Mouse (Mus musculus): ENCODE results near the gene Csgalnact2. TPM values are rescaled to one million over a fixed set of nuclear protein-coding genes. Genes with fewer than 3 reads are reported as not detected.

Gene Csgalnact2
- polyA plus RNA-seq, 1 experiment from 2014 or later = 11.2 TPM

- no peaks in the 10 kb centered on the region for H3K9me3 ChIP-seq (ENCODE audit: control insufficient read depth, low read length)
- H3K27me3 ChIP-seq (replicated peaks; ENCODE audit: control insufficient read depth, insufficient read depth, low read length) = no peaks in the 10 kb centered on the region
- no peak overlapping the region for H3K27ac ChIP-seq (ENCODE audit: low read length)
- no peak overlapping the region for H3K9ac ChIP-seq (replicated peaks; ENCODE audit: low read depth, low read length)
- H3K4me1 ChIP-seq (replicated peaks; ENCODE audit: control insufficient read depth, insufficient read depth, low read length) = no peaks in the 10 kb centered on the region
- no peak overlapping the region for H3K4me3 ChIP-seq (replicated peaks; ENCODE audit: low read length)
- no peaks in the 10 kb centered on the region for H3K36me3 ChIP-seq (ENCODE audit: control insufficient read depth, insufficient read depth)
- 93% methylated on average over 18 of the region's 18 CpGs for WGBS
- no peak for ATAC-seq
- no peak overlapping the region for H3K4me2 ChIP-seq (ENCODE audit: low read length)
Measured at GRCm38 (mm10) chr6:118173251-118173974, 34.5 kb upstream of the Csgalnact2 start.

DNA sequence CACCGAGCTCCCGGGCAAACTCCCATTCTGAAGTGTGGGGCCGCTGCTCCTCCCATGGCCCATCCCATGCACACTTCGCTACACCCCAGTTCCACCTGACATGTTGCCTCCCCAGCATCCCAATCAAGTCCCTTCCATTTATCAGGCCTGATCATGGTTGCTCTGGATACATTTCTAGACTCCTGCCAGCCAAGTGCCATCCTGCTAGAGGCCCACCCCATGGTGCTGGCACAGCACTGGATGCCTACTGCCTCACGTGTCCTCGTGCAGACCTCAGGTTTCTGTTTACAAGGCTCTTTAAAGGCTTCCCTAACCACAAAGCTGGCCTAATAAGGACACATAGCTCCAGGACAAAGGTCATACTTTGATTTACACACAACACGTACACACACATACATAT, 32.4 kb upstream of the Csgalnact2 start:
- H3K27me3 ChIP-seq (replicated peaks; ENCODE audit: control insufficient read depth, insufficient read depth, low read length) = no peaks in the 10 kb centered on the region
- no peak for ATAC-seq
- H3K36me3 ChIP-seq (ENCODE audit: control insufficient read depth, insufficient read depth) = no peaks in the 10 kb centered on the region
- no peak overlapping the region for H3K4me3 ChIP-seq (replicated peaks; ENCODE audit: low read length)
- H3K4me2 ChIP-seq (ENCODE audit: low read length) = no peak overlapping the region
- H3K4me1 ChIP-seq (replicated peaks; ENCODE audit: control insufficient read depth, insufficient read depth, low read length) = no peaks in the 10 kb centered on the region
- H3K9me3 ChIP-seq (ENCODE audit: control insufficient read depth, low read length) = no peaks in the 10 kb centered on the region
- 97% methylated on average over 7 of the region's 7 CpGs for WGBS
- no peak overlapping the region for H3K9ac ChIP-seq (replicated peaks; ENCODE audit: low read depth, low read length)
- no peak overlapping the region for H3K27ac ChIP-seq (ENCODE audit: low read length)

DNA sequence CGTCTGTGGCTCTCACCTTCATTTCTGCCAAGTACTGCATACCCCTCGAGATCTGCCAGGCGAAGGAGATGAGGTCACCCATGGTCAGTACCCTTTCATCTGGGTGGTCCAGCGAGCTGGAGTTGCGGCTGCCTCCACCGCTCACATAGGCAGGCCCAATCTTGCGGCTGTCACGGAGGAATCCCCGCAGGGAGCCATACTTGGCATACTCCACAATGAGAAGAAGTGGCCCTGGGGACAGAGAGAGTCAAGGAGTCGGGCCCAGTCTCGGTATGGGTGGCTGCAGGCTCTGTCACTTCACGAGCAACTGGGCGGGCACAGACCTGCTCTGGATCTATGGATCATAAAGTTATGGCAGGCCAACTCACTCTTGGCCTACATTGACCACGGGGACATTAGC, 29.2 kb upstream of the Csgalnact2 start:
- H3K4me1 ChIP-seq (replicated peaks; ENCODE audit: control insufficient read depth, insufficient read depth, low read length) = no peaks in the 10 kb centered on the region
- H3K27me3 ChIP-seq (replicated peaks; ENCODE audit: control insufficient read depth, insufficient read depth, low read length) = no peaks in the 10 kb centered on the region
- H3K9me3 ChIP-seq (ENCODE audit: control insufficient read depth, low read length) = no peaks in the 10 kb centered on the region
- no peak for ATAC-seq
- 82% methylated on average over 14 of the region's 14 CpGs for WGBS
- H3K27ac ChIP-seq (ENCODE audit: low read length) = no peak overlapping the region
- no peak overlapping the region for H3K4me3 ChIP-seq (replicated peaks; ENCODE audit: low read length)
- H3K36me3 ChIP-seq (ENCODE audit: control insufficient read depth, insufficient read depth) = no peaks in the 10 kb centered on the region
- no peak overlapping the region for H3K4me2 ChIP-seq (ENCODE audit: low read length)
- H3K9ac ChIP-seq (replicated peaks; ENCODE audit: low read depth, low read length) = no peak overlapping the region

GRCm38 (mm10) chr6:118167013-118167412, 28.1 kb upstream of the Csgalnact2 start:
- H3K4me2 ChIP-seq (ENCODE audit: low read length) = no peak overlapping the region
- no peaks in the 10 kb centered on the region for H3K27me3 ChIP-seq (replicated peaks; ENCODE audit: control insufficient read depth, insufficient read depth, low read length)
- no peaks in the 10 kb centered on the region for H3K36me3 ChIP-seq (ENCODE audit: control insufficient read depth, insufficient read depth)
- WGBS = 94% methylated on average over 9 of the region's 9 CpGs
- ATAC-seq = no peak
- H3K9me3 ChIP-seq (ENCODE audit: control insufficient read depth, low read length) = no peaks in the 10 kb centered on the region
- no peak overlapping the region for H3K9ac ChIP-seq (replicated peaks; ENCODE audit: low read depth, low read length)
- H3K4me1 ChIP-seq (replicated peaks; ENCODE audit: control insufficient read depth, insufficient read depth, low read length) = no peaks in the 10 kb centered on the region
- no peak overlapping the region for H3K4me3 ChIP-seq (replicated peaks; ENCODE audit: low read length)
- no peak overlapping the region for H3K27ac ChIP-seq (ENCODE audit: low read length)

DNA sequence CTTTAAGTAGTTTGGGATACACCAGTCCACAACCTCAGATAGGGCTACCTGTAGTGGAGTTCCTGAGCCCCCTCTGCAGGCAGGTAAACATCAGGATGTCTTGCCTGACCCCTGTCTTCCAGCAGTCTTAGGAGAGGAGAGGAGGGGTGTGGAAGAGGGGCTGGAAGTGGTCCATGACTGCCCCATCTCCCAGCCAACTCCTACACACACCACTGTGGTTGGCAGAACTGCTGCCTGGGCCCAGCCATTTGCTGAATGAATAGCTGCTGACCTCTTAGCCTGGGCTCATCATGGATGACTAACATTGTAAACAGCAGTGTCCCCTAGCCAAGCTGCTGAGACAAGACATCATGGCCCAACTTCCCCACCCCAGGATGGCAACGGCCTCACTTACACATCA, 26.6 kb upstream of the Csgalnact2 start:
- H3K4me3 ChIP-seq (replicated peaks; ENCODE audit: low read length) = no peak overlapping the region
- no peak overlapping the region for H3K27ac ChIP-seq (ENCODE audit: low read length)
- H3K9ac ChIP-seq (replicated peaks; ENCODE audit: low read depth, low read length) = no peak overlapping the region
- no peaks in the 10 kb centered on the region for H3K9me3 ChIP-seq (ENCODE audit: control insufficient read depth, low read length)
- no peaks in the 10 kb centered on the region for H3K4me1 ChIP-seq (replicated peaks; ENCODE audit: control insufficient read depth, insufficient read depth, low read length)
- no peaks in the 10 kb centered on the region for H3K27me3 ChIP-seq (replicated peaks; ENCODE audit: control insufficient read depth, insufficient read depth, low read length)
- 94% methylated on average over 1 of the region's 1 CpGs for WGBS
- no peak overlapping the region for H3K4me2 ChIP-seq (ENCODE audit: low read length)
- no peak for ATAC-seq
- H3K36me3 ChIP-seq (ENCODE audit: control insufficient read depth, insufficient read depth) = no peaks in the 10 kb centered on the region

DNA sequence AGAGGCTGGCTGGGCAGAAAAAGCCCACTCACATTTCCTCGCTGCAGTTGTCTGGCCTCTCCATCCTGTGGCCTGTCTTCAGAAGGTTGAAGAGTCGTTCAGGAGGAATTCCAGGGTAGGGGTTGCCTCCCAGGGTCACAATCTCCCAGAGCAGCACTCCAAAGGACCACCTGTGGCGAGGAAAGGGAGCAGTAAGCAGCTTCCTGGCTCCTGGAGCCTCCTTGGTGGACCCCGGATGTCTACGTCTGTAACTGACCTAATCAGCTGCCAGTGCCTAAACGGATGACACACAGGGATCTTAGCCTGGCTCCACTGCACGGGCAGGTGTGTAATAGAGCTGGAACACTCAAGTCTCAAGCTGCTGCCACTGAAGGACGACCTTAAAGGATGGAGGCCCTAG, 25.8 kb upstream of the Csgalnact2 start:
- no peak overlapping the region for H3K4me3 ChIP-seq (replicated peaks; ENCODE audit: low read length)
- 78% methylated on average over 8 of the region's 8 CpGs for WGBS
- ATAC-seq = no peak
- H3K27me3 ChIP-seq (replicated peaks; ENCODE audit: control insufficient read depth, insufficient read depth, low read length) = no peaks in the 10 kb centered on the region
- H3K9ac ChIP-seq (replicated peaks; ENCODE audit: low read depth, low read length) = no peak overlapping the region
- H3K27ac ChIP-seq (ENCODE audit: low read length) = no peak overlapping the region
- no peak overlapping the region for H3K4me2 ChIP-seq (ENCODE audit: low read length)
- no peaks in the 10 kb centered on the region for H3K9me3 ChIP-seq (ENCODE audit: control insufficient read depth, low read length)
- no peaks in the 10 kb centered on the region for H3K36me3 ChIP-seq (ENCODE audit: control insufficient read depth, insufficient read depth)
- H3K4me1 ChIP-seq (replicated peaks; ENCODE audit: control insufficient read depth, insufficient read depth, low read length) = no peaks in the 10 kb centered on the region

DNA sequence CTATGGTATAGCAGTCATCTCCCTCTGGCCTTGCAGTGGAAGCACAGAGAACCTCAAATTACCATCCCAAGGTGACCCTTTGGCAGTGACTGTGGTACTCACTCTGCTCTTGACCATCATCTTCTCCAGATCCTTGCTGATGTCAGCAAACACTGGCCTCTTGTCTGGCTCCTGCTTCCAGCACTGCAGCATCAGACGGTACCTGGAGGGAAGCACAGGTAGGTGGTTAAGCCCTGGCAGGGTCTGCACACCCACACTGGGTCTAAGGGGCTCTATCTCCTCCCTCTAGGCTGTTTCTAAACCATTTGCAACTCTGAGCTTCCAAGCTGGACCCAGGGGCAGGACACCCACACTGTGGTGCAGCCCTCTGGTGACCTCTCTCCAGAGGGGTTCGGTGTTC, 24.1 kb upstream of the Csgalnact2 start:
- H3K4me1 ChIP-seq (replicated peaks; ENCODE audit: control insufficient read depth, insufficient read depth, low read length) = no peaks in the 10 kb centered on the region
- no peak for ATAC-seq
- no peak overlapping the region for H3K27ac ChIP-seq (ENCODE audit: low read length)
- no peak overlapping the region for H3K4me3 ChIP-seq (replicated peaks; ENCODE audit: low read length)
- no peaks in the 10 kb centered on the region for H3K27me3 ChIP-seq (replicated peaks; ENCODE audit: control insufficient read depth, insufficient read depth, low read length)
- WGBS = 96% methylated on average over 2 of the region's 2 CpGs
- H3K9ac ChIP-seq (replicated peaks; ENCODE audit: low read depth, low read length) = no peak overlapping the region
- no peaks in the 10 kb centered on the region for H3K9me3 ChIP-seq (ENCODE audit: control insufficient read depth, low read length)
- no peak overlapping the region for H3K4me2 ChIP-seq (ENCODE audit: low read length)
- no peaks in the 10 kb centered on the region for H3K36me3 ChIP-seq (ENCODE audit: control insufficient read depth, insufficient read depth)

GRCm38 (mm10) chr6:118162457-118163082, 23.6 kb upstream of the Csgalnact2 start:
- no peaks in the 10 kb centered on the region for H3K9me3 ChIP-seq (ENCODE audit: control insufficient read depth, low read length)
- H3K36me3 ChIP-seq (ENCODE audit: control insufficient read depth, insufficient read depth) = no peaks in the 10 kb centered on the region
- no peaks in the 10 kb centered on the region for H3K27me3 ChIP-seq (replicated peaks; ENCODE audit: control insufficient read depth, insufficient read depth, low read length)
- H3K4me1 ChIP-seq (replicated peaks; ENCODE audit: control insufficient read depth, insufficient read depth, low read length) = no peaks in the 10 kb centered on the region
- WGBS = 89% methylated on average over 12 of the region's 12 CpGs
- H3K4me2 ChIP-seq (ENCODE audit: low read length) = no peak overlapping the region
- ATAC-seq = no peak
- H3K27ac ChIP-seq (ENCODE audit: low read length) = no peak overlapping the region
- H3K4me3 ChIP-seq (replicated peaks; ENCODE audit: low read length) = no peak overlapping the region
- no peak overlapping the region for H3K9ac ChIP-seq (replicated peaks; ENCODE audit: low read depth, low read length)

DNA sequence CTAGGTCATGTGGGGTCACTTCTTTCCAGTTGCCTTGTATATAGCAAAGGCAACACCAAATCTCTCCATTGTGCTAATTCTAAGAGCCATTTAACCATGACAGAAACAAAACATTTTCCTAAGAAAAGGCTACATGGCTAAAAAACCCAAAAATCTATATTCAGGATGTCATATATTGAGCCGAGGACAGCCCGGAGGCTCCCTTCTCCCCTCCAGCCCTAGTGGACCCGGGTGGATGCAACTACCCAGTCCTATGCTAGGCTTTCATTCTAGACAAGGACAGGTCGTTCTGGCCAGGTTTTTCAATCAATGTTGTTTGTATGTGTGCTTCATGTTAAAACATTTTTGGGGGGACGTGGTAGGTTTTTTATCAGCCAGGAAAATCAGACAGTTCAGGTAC, 14.2 kb upstream of the Csgalnact2 start:
- Histone ChIP-seq H3K9me3 (ENCODE audit: control insufficient read depth, low read length) (no peaks in the 10 kb centered on the region), H3K9ac (replicated peaks; ENCODE audit: low read depth, low read length) (no peak overlapping the region), H3K4me2 (ENCODE audit: low read length) (no peak overlapping the region), H3K4me3 (replicated peaks; ENCODE audit: low read length) (no peak overlapping the region), H3K27ac (ENCODE audit: low read length) (no peak overlapping the region), H3K27me3 (replicated peaks; ENCODE audit: control insufficient read depth, insufficient read depth, low read length) (no peaks in the 10 kb centered on the region), H3K4me1 (replicated peaks; ENCODE audit: control insufficient read depth, insufficient read depth, low read length) (no peaks in the 10 kb centered on the region), H3K36me3 (ENCODE audit: control insufficient read depth, insufficient read depth) (no peaks in the 10 kb centered on the region)
- ATAC-seq = no peak
- whole genome bisulfite sequencing = 90% methylated on average over 5 of the region's 5 CpGs
